Mouse (Mus musculus) limb, embryonic 13.5 days (tissue): ENCODE measurements at regions not wholly inside any gene's neighbourhood (a gene's known extent, or its start where the extent isn't known, plus 50 kb on each side); places are given as distances from the start of the nearest gene placed in this dataset.

Source experiments
- ATAC-seq: fragments of 200-750 bp; cut with Nextera tagmentation; 2 replicates; pipeline ENCODE4 v1.8.0; 2017; ENCODE audit warnings: low read depth, moderate number of reproducible peaks, moderate TSS enrichment; ENCODE audit not compliant: low FRiP score
- H3K27ac ChIP-seq: fragments of 300-500 bp; sonication (generic); 2 replicates; pipeline ENCODE4 v1.5.1; 2015; ENCODE audit warnings: inconsistent platforms, mild to moderate bottlenecking, moderate library complexity
- H3K27me3 ChIP-seq: fragments of 300-500 bp; sonication (generic); 2 replicates; pipeline ENCODE4 v1.6.1; 2015; ENCODE audit warnings: mild to moderate bottlenecking, inconsistent platforms
- H3K36me3 ChIP-seq: fragments of 300-500 bp; sonication (generic); 2 replicates; pipeline ENCODE4 v1.6.1; 2015; ENCODE audit warnings: inconsistent platforms, mild to moderate bottlenecking, moderate library complexity
- H3K4me1 ChIP-seq: fragments of 300-500 bp; sonication (generic); 2 replicates; pipeline ENCODE4 v1.6.1; 2015; ENCODE audit warnings: inconsistent platforms
- H3K4me2 ChIP-seq: fragments of 300-500 bp; sonication (generic); replicated peaks from 2 replicates; pipeline ENCODE4 v1.6.1; 2015; ENCODE audit warnings: inconsistent platforms, mild to moderate bottlenecking, moderate library complexity
- H3K4me3 ChIP-seq: fragments of 300-500 bp; sonication (generic); 2 replicates; pipeline ENCODE4 v1.5.1; 2015; ENCODE audit warnings: moderate library complexity, mild to moderate bottlenecking, inconsistent platforms
- H3K9ac ChIP-seq: fragments of 300-500 bp; sonication (generic); 2 replicates; pipeline ENCODE4 v1.6.1; 2015; ENCODE audit warnings: mild to moderate bottlenecking, inconsistent platforms
- H3K9me3 ChIP-seq: fragments of 300-500 bp; sonication (generic); 2 replicates; pipeline ENCODE4 v1.6.1; 2016; ENCODE audit warnings: inconsistent platforms
- WGBS: fragments of 180-500 bp; shearing (Covaris S2); methylation state at CpG from one replicate; pipeline ENCODE4 v1.1.7; 2015; 5-methylcytosine and 5-hydroxymethylcytosine counted together

DNA sequence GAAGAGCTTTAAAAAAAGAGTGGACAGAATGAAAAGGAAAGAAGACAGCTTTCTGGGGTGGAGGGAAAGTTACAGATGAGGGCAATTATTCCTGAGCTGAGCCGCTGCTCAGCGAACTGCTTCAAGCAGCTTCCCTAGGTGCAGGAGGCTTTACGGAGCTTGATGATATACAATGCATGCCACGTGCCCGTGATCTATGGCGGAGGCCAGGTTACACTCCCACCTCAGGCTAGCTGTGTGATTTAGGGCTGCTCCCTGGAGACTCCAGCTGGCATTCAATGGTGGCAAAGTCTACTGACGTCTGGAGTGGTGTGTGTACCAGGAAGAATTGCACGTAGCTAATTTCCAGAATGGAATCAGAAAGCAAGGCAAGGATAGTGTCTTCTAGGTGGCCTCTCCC lies 383.4 kb downstream of the Cdk5rap2 start:
- Histone ChIP-seq H3K27ac (no peak overlapping the region), H3K9me3 (no peaks in the 10 kb centered on the region), H3K4me2 (no peak overlapping the region), H3K4me1 (no peaks in the 10 kb centered on the region), H3K9ac (no peak overlapping the region), H3K27me3 (no peaks in the 10 kb centered on the region), H3K36me3 (no peaks in the 10 kb centered on the region), H3K4me3 (no peak overlapping the region)
- WGBS = 44% methylated on average over 8 of the region's 8 CpGs
- no peak for ATAC-seq

DNA sequence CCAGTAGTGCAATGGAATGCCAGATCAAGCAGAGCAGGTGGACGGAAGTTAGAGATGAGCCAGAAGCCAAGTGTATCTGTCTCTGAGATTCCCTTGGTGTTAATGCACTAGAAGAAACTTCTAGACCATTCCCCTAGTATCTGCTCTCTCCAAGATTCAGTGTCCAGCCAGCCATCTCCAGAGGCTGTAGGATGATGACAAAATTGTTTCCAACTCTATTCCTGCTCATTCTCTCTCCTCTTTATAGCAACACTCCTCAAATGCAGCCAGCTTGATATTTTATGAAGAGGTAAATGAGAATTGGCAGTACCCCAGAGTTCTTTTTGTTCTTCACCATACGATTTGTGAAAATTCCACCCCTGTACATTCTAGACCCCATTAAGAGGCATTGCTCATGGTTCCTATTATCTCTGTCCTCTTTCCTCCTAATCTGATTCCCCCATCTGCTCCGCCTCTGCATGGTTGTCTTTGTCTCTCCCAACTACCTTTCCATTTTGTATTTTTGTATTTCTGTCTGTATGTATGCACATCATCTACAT lies 385.3 kb downstream of the Cdk5rap2 start:
- 85% methylated on average over 3 of the region's 3 CpGs for WGBS

GRCm38 (mm10) chr4:70020905-70021470 lies 389.3 kb downstream of the Cdk5rap2 start:
- no peak overlapping the region for H3K4me2 ChIP-seq
- H3K36me3 ChIP-seq = no peaks in the 10 kb centered on the region
- no peaks in the 10 kb centered on the region for H3K9me3 ChIP-seq
- WGBS = 75% methylated on average over 6 of the region's 6 CpGs
- no peak for ATAC-seq
- H3K27me3 ChIP-seq = no peaks in the 10 kb centered on the region
- H3K4me1 ChIP-seq = no peaks in the 10 kb centered on the region
- H3K27ac ChIP-seq = no peak overlapping the region
- H3K9ac ChIP-seq = no peak overlapping the region
- H3K4me3 ChIP-seq = no peak overlapping the region

More for the DNA sequence above, 385.3 kb downstream of the Cdk5rap2 start:
- no peaks in the 10 kb centered on the region for H3K9me3 ChIP-seq
- no peak overlapping the region for H3K27ac ChIP-seq
- no peak for ATAC-seq
- H3K9ac ChIP-seq = no peak overlapping the region
- H3K4me2 ChIP-seq = no peak overlapping the region
- no peaks in the 10 kb centered on the region for H3K4me1 ChIP-seq
- no peaks in the 10 kb centered on the region for H3K27me3 ChIP-seq
- H3K4me3 ChIP-seq = no peak overlapping the region
- no peaks in the 10 kb centered on the region for H3K36me3 ChIP-seq

GRCm38 (mm10) chr4:70012220-70012580 lies 398.0 kb downstream of the Cdk5rap2 start:
- no peak overlapping the region for H3K4me3 ChIP-seq
- no peaks in the 10 kb centered on the region for H3K4me1 ChIP-seq
- 56% methylated on average over 6 of the region's 6 CpGs for WGBS
- no peak overlapping the region for H3K9ac ChIP-seq
- no peak overlapping the region for H3K4me2 ChIP-seq
- no peak overlapping the region for H3K27ac ChIP-seq
- no peaks in the 10 kb centered on the region for H3K36me3 ChIP-seq
- no peaks in the 10 kb centered on the region for H3K27me3 ChIP-seq
- H3K9me3 ChIP-seq = no peaks in the 10 kb centered on the region
- no peak; the same call in 1 of the 2 replicates for ATAC-seq

GRCm38 (mm10) chr4:70011491-70012219 lies 398.6 kb downstream of the Cdk5rap2 start:
- H3K4me1 ChIP-seq = no peaks in the 10 kb centered on the region
- H3K27me3 ChIP-seq = no peaks in the 10 kb centered on the region
- ATAC-seq = peak; percentile 80
- no peaks in the 10 kb centered on the region for H3K9me3 ChIP-seq
- WGBS = 53% methylated on average over 4 of the region's 4 CpGs
- H3K4me2 ChIP-seq = no peak overlapping the region
- no peaks in the 10 kb centered on the region for H3K36me3 ChIP-seq
- H3K4me3 ChIP-seq = no peak overlapping the region
- H3K27ac ChIP-seq = no peak overlapping the region
- no peak overlapping the region for H3K9ac ChIP-seq

GRCm38 (mm10) chr4:70010466-70010865 lies 399.8 kb downstream of the Cdk5rap2 start:
- no peaks in the 10 kb centered on the region for H3K27me3 ChIP-seq
- no peak overlapping the region for H3K9ac ChIP-seq
- no peaks in the 10 kb centered on the region for H3K36me3 ChIP-seq
- no peaks in the 10 kb centered on the region for H3K4me1 ChIP-seq
- no peak overlapping the region for H3K27ac ChIP-seq
- no peak overlapping the region for H3K4me2 ChIP-seq
- ATAC-seq = no peak
- 78% methylated on average over 1 of the region's 1 CpGs for WGBS
- H3K4me3 ChIP-seq = no peak overlapping the region
- no peaks in the 10 kb centered on the region for H3K9me3 ChIP-seq

- H3K27me3 ChIP-seq = no peaks in the 10 kb centered on the region
- no peak overlapping the region for H3K4me3 ChIP-seq
- no peak overlapping the region for H3K27ac ChIP-seq
- no peaks in the 10 kb centered on the region for H3K9me3 ChIP-seq
- no peaks in the 10 kb centered on the region for H3K36me3 ChIP-seq
- no peak overlapping the region for H3K9ac ChIP-seq
- no peak for ATAC-seq
- H3K4me2 ChIP-seq = no peak overlapping the region
- no peaks in the 10 kb centered on the region for H3K4me1 ChIP-seq
Observed at GRCm38 (mm10) chr4:70004966-70005365, 405.3 kb downstream of the Cdk5rap2 start.

DNA sequence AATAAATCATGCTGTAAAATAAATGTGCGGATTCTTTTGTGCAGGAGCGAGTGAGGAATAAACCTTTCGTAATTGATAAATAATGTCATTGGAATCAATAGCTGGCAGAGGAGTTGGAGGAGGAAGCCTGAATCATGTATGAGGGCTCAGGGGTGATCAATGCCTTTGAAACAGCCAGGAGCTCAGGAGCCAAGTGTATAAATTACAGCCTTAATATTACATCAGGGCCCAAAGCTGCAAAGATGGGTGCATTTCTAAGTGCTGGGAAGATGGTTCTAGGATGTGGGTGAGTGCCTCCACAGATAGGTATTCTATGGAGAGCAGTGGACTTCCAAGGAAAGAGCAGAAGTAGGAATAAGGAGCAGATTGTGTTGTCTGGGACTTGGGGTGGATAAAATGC lies 417.0 kb downstream of the Cdk5rap2 start:
- H3K27ac ChIP-seq = no peak overlapping the region
- H3K9ac ChIP-seq = no peak overlapping the region
- no peaks in the 10 kb centered on the region for H3K4me1 ChIP-seq
- ATAC-seq = no peak
- H3K36me3 ChIP-seq = no peaks in the 10 kb centered on the region
- H3K4me3 ChIP-seq = no peak overlapping the region
- H3K4me2 ChIP-seq = no peak overlapping the region
- 84% methylated on average over 3 of the region's 3 CpGs for WGBS
- H3K9me3 ChIP-seq = no peaks in the 10 kb centered on the region
- no peaks in the 10 kb centered on the region for H3K27me3 ChIP-seq

DNA sequence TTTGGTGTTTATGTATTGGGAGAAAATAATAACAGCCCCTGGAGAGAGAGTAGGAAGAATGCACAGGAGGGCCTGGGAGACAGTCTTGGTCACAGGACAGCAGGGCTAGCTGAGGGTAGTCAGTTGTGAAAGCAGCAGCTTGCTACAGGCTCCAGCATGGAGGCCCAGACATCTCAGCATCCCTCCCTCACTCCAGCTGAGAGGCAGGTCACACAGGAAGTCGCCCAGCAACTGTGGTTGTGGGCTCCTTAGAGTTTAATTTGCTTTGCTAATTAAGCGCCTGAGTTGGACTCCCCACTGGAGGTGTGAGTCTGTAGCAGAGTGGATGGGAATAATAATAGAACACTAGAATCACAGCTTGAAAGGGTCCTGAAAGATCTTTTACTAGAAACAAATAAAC lies 436.0 kb downstream of the Cdk5rap2 start:
- no peaks in the 10 kb centered on the region for H3K4me1 ChIP-seq
- no peak overlapping the region for H3K4me3 ChIP-seq
- no peak for ATAC-seq
- no peaks in the 10 kb centered on the region for H3K27me3 ChIP-seq
- no peaks in the 10 kb centered on the region for H3K36me3 ChIP-seq
- 19% methylated on average over 2 of the region's 2 CpGs for WGBS
- H3K9ac ChIP-seq = no peak overlapping the region
- H3K4me2 ChIP-seq = no peak overlapping the region
- no peaks in the 10 kb centered on the region for H3K9me3 ChIP-seq
- no peak overlapping the region for H3K27ac ChIP-seq

- H3K27ac ChIP-seq = no peak overlapping the region
- H3K36me3 ChIP-seq = no peaks in the 10 kb centered on the region
- no peak for ATAC-seq
- H3K9me3 ChIP-seq = no peaks in the 10 kb centered on the region
- H3K27me3 ChIP-seq = no peaks in the 10 kb centered on the region
- no peak overlapping the region for H3K9ac ChIP-seq
- no peak overlapping the region for H3K4me2 ChIP-seq
- H3K4me1 ChIP-seq = no peaks in the 10 kb centered on the region
- 34% methylated on average over 6 of the region's 6 CpGs for WGBS
- no peak overlapping the region for H3K4me3 ChIP-seq
Observed at GRCm38 (mm10) chr4:69973566-69973965, 436.7 kb downstream of the Cdk5rap2 start.

GRCm38 (mm10) chr4:69971721-69972120 lies 438.5 kb downstream of the Cdk5rap2 start:
- Histone ChIP-seq H3K4me2 (no peak overlapping the region), H3K36me3 (no peaks in the 10 kb centered on the region), H3K27me3 (no peaks in the 10 kb centered on the region), H3K4me1 (no peaks in the 10 kb centered on the region), H3K4me3 (no peak overlapping the region), H3K9me3 (no peaks in the 10 kb centered on the region), H3K27ac (no peak overlapping the region), H3K9ac (no peak overlapping the region)
- no peak for ATAC-seq
- 73% methylated on average over 3 of the region's 3 CpGs for WGBS

- 84% methylated on average over 1 of the region's 1 CpGs for WGBS
- no peak for ATAC-seq
- H3K27me3 ChIP-seq = no peaks in the 10 kb centered on the region
- no peak overlapping the region for H3K9ac ChIP-seq
- no peak overlapping the region for H3K4me2 ChIP-seq
- H3K27ac ChIP-seq = no peak overlapping the region
- H3K9me3 ChIP-seq = no peaks in the 10 kb centered on the region
- H3K36me3 ChIP-seq = no peaks in the 10 kb centered on the region
- no peaks in the 10 kb centered on the region for H3K4me1 ChIP-seq
- no peak overlapping the region for H3K4me3 ChIP-seq
Observed at GRCm38 (mm10) chr4:69968424-69968823, 441.8 kb downstream of the Cdk5rap2 start.
